Mouse (Mus musculus) skeletal muscle tissue, postnatal 0 days (tissue): ENCODE results near the gene Lgi1. TPM values are rescaled to one million over a fixed set of nuclear protein-coding genes. Genes with fewer than 3 reads are reported as not detected.

ENCODE experiments used
- polyA plus RNA-seq: library from polyadenylated mRNA; unstranded; fragments of >200 nt; fragmentation: Nextera tagmentation; extraction: Ambion mirVana; gene quantifications from 2 replicates; pipeline ENCODE4 v1.2.1, GENCODE M21; 2015

Gene Lgi1
- polyA plus RNA-seq = 3.1 and 3.5 TPM in 2 replicates

DNA sequence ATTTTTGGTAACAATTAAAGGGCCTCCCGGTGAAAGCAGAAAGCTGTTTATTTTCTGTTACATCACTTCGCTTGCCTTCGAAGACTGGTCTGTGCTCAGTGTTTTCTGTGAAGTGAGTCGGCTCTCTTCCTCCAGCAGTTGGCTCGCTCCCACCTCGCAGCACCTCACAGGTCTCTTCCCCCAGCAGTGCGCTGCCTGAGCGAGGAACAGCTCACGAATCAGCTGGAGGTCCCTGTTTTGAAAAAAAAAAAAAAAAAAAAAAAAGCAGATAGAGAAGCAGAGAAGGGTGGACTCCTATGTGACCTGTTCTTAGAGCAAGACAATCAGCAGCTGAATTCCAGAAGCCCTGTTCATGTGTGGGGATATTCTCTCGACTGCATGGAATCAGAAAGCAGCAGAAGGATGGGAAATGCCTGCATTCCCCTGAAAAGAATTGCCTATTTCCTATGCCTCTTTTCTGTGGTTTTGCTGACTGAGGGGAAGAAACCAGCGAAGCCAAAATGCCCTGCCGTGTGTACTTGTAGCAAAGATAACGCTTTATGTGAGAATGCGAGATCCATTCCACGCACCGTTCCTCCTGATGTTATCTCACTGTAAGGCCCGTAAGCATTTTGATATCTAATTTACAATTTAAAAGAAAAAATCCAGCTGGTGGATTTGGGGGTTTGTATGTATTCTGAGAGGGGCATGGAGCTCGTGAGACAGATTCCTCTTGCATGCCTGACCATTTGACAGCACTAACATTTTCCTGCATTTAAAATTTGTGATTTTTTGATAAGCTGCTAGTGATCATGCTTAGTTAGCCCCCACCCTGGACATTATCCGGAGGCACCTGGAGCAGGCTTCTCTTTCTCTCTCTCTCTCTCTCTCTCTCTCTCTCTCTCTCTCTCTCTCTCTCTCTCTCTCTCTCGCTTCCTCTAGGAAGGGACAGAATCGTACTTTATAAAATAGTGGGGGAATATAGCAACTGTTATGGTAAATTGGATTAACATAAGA is at the start of gene Lgi1:
Gene Lgi1, plus strand, starts transcription at position 32 of the 996 bp plus-strand sequence.

GRCm38 (mm10) chr19:38223905-38224684 is 40.2 kb upstream of the Lgi1 start, which contains the start of gene Fra10ac1:
Fra10ac1 (minus strand) TSS chr19:38224156.

Other genes starting within 250 kb of the Lgi1 start
- 5.6 and 6.6 TPM in 2 replicates for gene Myof, start 221.0 kb upstream of the Lgi1 start, polyA plus RNA-seq
- 5.5 and 6.7 TPM in 2 replicates for gene Cep55, start 209.5 kb upstream of the Lgi1 start, polyA plus RNA-seq
- 1.0 and 3.2 TPM in 2 replicates for gene Ffar4, start 167.5 kb upstream of the Lgi1 start, polyA plus RNA-seq
- 34.9 and 66.9 TPM in 2 replicates for gene Rbp4, start 139.3 kb upstream of the Lgi1 start, polyA plus RNA-seq
- not detected in 2 replicates for gene Pde6c, start 131.8 kb upstream of the Lgi1 start, polyA plus RNA-seq
- 18.4 and 21.3 TPM in 2 replicates for gene Fra10ac1, start 40.4 kb upstream of the Lgi1 start, polyA plus RNA-seq
- 0.76 and 1.0 TPM in 2 replicates for gene Slc35g1, start 131.4 kb downstream of the Lgi1 start, polyA plus RNA-seq
- 7.7 and 8.8 TPM in 2 replicates for gene Plce1, start 216.6 kb downstream of the Lgi1 start, polyA plus RNA-seq